Mouse (Mus musculus) urinary bladder, postnatal 4 days (tissue): ENCODE measurements at regions not wholly inside any gene's neighbourhood (a gene's known extent, or its start where the extent isn't known, plus 50 kb on each side); places are given as distances from the start of the nearest gene placed in this dataset.
A peak's percentile ranks its signal among the peaks of the same experiment; 100 is the strongest.

ENCODE experiments used
- DNase-seq, 2 experiments: peaks; one replicate each; pipeline ENCODE4 v3.0.0; 2021 to 2022; ENCODE audit warnings: low spot score in 2 of 2

- no peak for DNase-seq
Measured at GRCm38 (mm10) chr11:45241671-45242070, 610.2 kb upstream of the Clint1 start.

GRCm38 (mm10) chr11:45244796-45245195, 607.1 kb upstream of the Clint1 start:
- no peak for DNase-seq

- DNase-seq, result no peak
Measured at GRCm38 (mm10) chr11:45256019-45256418, 595.8 kb upstream of the Clint1 start.

- no peak for DNase-seq
Measured at GRCm38 (mm10) chr11:45262198-45262597, 589.7 kb upstream of the Clint1 start.

GRCm38 (mm10) chr11:45264001-45264400, 587.9 kb upstream of the Clint1 start:
- DNase-seq, result peak in 1 of 2 experiments; percentile 57

GRCm38 (mm10) chr11:45265171-45265988, 586.5 kb upstream of the Clint1 start:
- DNase-seq, result peak in 1 of 2 experiments; percentile 64

GRCm38 (mm10) chr11:45265989-45266302, 585.9 kb upstream of the Clint1 start:
- peak in 1 of 2 experiments; percentile 30 for DNase-seq

- no peak for DNase-seq
Measured at GRCm38 (mm10) chr11:45269215-45269614, 582.6 kb upstream of the Clint1 start.

- no peak for DNase-seq
Measured at GRCm38 (mm10) chr11:45271206-45271605, 580.6 kb upstream of the Clint1 start.

GRCm38 (mm10) chr11:45274446-45275119, 577.3 kb upstream of the Clint1 start:
- DNase-seq, result no peak

GRCm38 (mm10) chr11:45275170-45275569, 576.7 kb upstream of the Clint1 start:
- no peak for DNase-seq

- no peak for DNase-seq
Measured at GRCm38 (mm10) chr11:45296772-45297171, 555.1 kb upstream of the Clint1 start.

- DNase-seq, result no peak
Measured at GRCm38 (mm10) chr11:45311934-45312333, 539.9 kb upstream of the Clint1 start.

GRCm38 (mm10) chr11:45323766-45324165, 528.1 kb upstream of the Clint1 start:
- no peak for DNase-seq

GRCm38 (mm10) chr11:45330319-45330718, 521.5 kb upstream of the Clint1 start:
- DNase-seq, result no peak

GRCm38 (mm10) chr11:45333756-45334155, 518.1 kb upstream of the Clint1 start:
- no peak for DNase-seq

GRCm38 (mm10) chr11:45349331-45349730, 502.5 kb upstream of the Clint1 start:
- no peak for DNase-seq

- no peak for DNase-seq
Measured at GRCm38 (mm10) chr11:45365343-45365742, 486.5 kb upstream of the Clint1 start.

GRCm38 (mm10) chr11:45389243-45390146, 462.4 kb upstream of the Clint1 start:
- DNase-seq, result no peak

- DNase-seq, result no peak
Measured at GRCm38 (mm10) chr11:45396009-45396408, 455.8 kb upstream of the Clint1 start.

- DNase-seq, result no peak
Measured at GRCm38 (mm10) chr11:45398188-45398587, 453.7 kb upstream of the Clint1 start.

- DNase-seq, result no peak
Measured at GRCm38 (mm10) chr11:45404377-45405029, 447.3 kb upstream of the Clint1 start.
